Mouse (Mus musculus) megakaryocyte, adult 5-6 weeks (primary cell): ENCODE results near the gene Nat8f3. TPM values are rescaled to one million over a fixed set of nuclear protein-coding genes. Genes with fewer than 3 reads are reported as not detected.
"Not testable (repeated sequence)": the region's sequence is repeated elsewhere in the genome, so short reads cannot be mapped to it uniquely, and the experiment has no call there.

ENCODE experiments used
- ATAC-seq: 2 replicates; pipeline ENCODE4 v1.8.0; 2016; ENCODE audit warnings: mild to moderate bottlenecking, inconsistent platforms; ENCODE audit not compliant: poor library complexity, severe bottlenecking
- total RNA-seq, 2 experiments: library from RNA; stranded (forward) in 1 of 2; stranded (reverse) in 1 of 2; fragments of 153-499, 151-499 nt in 1 of 2; fragments of 221-1000, 200-1000 nt in 1 of 2; gene quantifications; 2 replicates each; pipeline versions ENCODE4 v1.2.3 to v1.2.4; 2015 to 2017

Nat8f3 gene
- not detected in 2 replicates for total RNA-seq (2015)
- total RNA-seq (2017): not detected in 2 replicates

GRCm38 (mm10) chr6:85765532-85765931 lies at the start of gene Nat8f3:
Nat8f3 (minus strand) TSS chr6:85765754.
- not testable (repeated sequence) for ATAC-seq

GRCm38 (mm10) chr6:85813339-85813738 lies 47.8 kb upstream of the Nat8f3 start:
- ATAC-seq: no peak

- not testable (repeated sequence) for ATAC-seq
These were observed 45.5 kb upstream of the Nat8f3 start for GRCm38 (mm10) chr6:85810942-85811537.

- ATAC-seq: not testable (repeated sequence)
These were observed 45.0 kb upstream of the Nat8f3 start for GRCm38 (mm10) chr6:85810514-85810913.

GRCm38 (mm10) chr6:85809784-85810183 lies 44.2 kb upstream of the Nat8f3 start:
- not testable (repeated sequence) for ATAC-seq

- ATAC-seq: not testable (repeated sequence)
These were observed 37.6 kb upstream of the Nat8f3 start for GRCm38 (mm10) chr6:85803180-85803579.

GRCm38 (mm10) chr6:85763127-85764070 lies 2.2 kb downstream of the Nat8f3 start:
- not testable (repeated sequence) for ATAC-seq

GRCm38 (mm10) chr6:85762678-85763077 lies 2.9 kb downstream of the Nat8f3 start:
- not testable (repeated sequence) for ATAC-seq

GRCm38 (mm10) chr6:85755705-85756249 lies 9.8 kb downstream of the Nat8f3 start:
- not testable (repeated sequence) for ATAC-seq

GRCm38 (mm10) chr6:85713105-85713504 lies 52.4 kb downstream of the Nat8f3 start, which contains the start of gene Nat8f7:
Nat8f7 (minus strand) TSS chr6:85713205.
- not testable (repeated sequence) for ATAC-seq

GRCm38 (mm10) chr6:85709607-85710006 lies 55.9 kb downstream of the Nat8f3 start:
- not testable (repeated sequence) for ATAC-seq

- ATAC-seq: not testable (repeated sequence)
These were observed 56.3 kb downstream of the Nat8f3 start for GRCm38 (mm10) chr6:85709206-85709605.

- not testable (repeated sequence) for ATAC-seq
These were observed 63.6 kb downstream of the Nat8f3 start for GRCm38 (mm10) chr6:85701943-85702342.

Other genes starting within 250 kb of the Nat8f3 start
- gene Alms1, start 178.2 kb downstream of the Nat8f3 start, total RNA-seq (2015): 14.0 and 14.2 TPM in 2 replicates
- 11.4 and 12.1 TPM in 2 replicates for gene Alms1, start 178.2 kb downstream of the Nat8f3 start, total RNA-seq (2017)
- not detected in 2 replicates for gene Nat8f7, start 52.5 kb downstream of the Nat8f3 start, total RNA-seq (2015)
- gene Nat8f7, start 52.5 kb downstream of the Nat8f3 start, total RNA-seq (2017): not detected in 2 replicates
- gene Nat8f6, start 55.2 kb upstream of the Nat8f3 start, total RNA-seq (2015): not detected in 2 replicates
- not detected in 2 replicates for gene Nat8f6, start 55.2 kb upstream of the Nat8f3 start, total RNA-seq (2017)
- not detected in 2 replicates for gene Nat8f5, start 55.2 kb upstream of the Nat8f3 start, total RNA-seq (2015)
- not detected in 2 replicates for gene Nat8f5, start 55.2 kb upstream of the Nat8f3 start, total RNA-seq (2017)
- gene Nat8, start 66.3 kb upstream of the Nat8f3 start, total RNA-seq (2015): not detected in 2 replicates
- gene Nat8, start 66.3 kb upstream of the Nat8f3 start, total RNA-seq (2017): not detected in 2 replicates
- not detected in 2 replicates for gene Nat8f2, start 103.4 kb upstream of the Nat8f3 start, total RNA-seq (2015)
- not detected in 2 replicates for gene Nat8f2, start 103.4 kb upstream of the Nat8f3 start, total RNA-seq (2017)
- gene Nat8f4, start 139.1 kb upstream of the Nat8f3 start, total RNA-seq (2015): 0.18 and 0.25 TPM in 2 replicates
- 0.44 and 0.49 TPM in 2 replicates for gene Nat8f4, start 139.1 kb upstream of the Nat8f3 start, total RNA-seq (2017)
- gene Tprkb, start 146.1 kb upstream of the Nat8f3 start, total RNA-seq (2015): 14.9 and 16.2 TPM in 2 replicates
- 30.8 and 32.9 TPM in 2 replicates for gene Tprkb, start 146.1 kb upstream of the Nat8f3 start, total RNA-seq (2017)
- gene Nat8f1, start 149.9 kb upstream of the Nat8f3 start, total RNA-seq (2015): 3.2 and 3.4 TPM in 2 replicates
- 1.5 and 2.4 TPM in 2 replicates for gene Nat8f1, start 149.9 kb upstream of the Nat8f3 start, total RNA-seq (2017)
- gene Dusp11, start 195.9 kb upstream of the Nat8f3 start, total RNA-seq (2015): 83.4 and 85.5 TPM in 2 replicates
- gene Dusp11, start 195.9 kb upstream of the Nat8f3 start, total RNA-seq (2017): 50.3 and 64.2 TPM in 2 replicates